Mouse (Mus musculus) liver, embryonic 14.5 days (tissue): ENCODE measurements around the gene Rxfp1.
A peak's percentile ranks its signal among the peaks of the same experiment; 100 is the strongest.

ENCODE experiments used
- CTCF ChIP-seq: IDR thresholded peaks from 2 replicates; pipeline ENCODE4 v1.5.1; 2016; ENCODE audit warnings: antibody characterized with exemption, low read depth, control low read depth
- EP300 ChIP-seq: IDR thresholded peaks from 2 replicates; pipeline ENCODE4 v1.6.1; 2016; ENCODE audit warnings: antibody characterized with exemption, low read depth

- TF ChIP-seq EP300, result no peak
- TF ChIP-seq CTCF, result peak; percentile 53
Measured at GRCm38 (mm10) chr3:79627484-79628181, 110.0 kb downstream of the Rxfp1 start.
